Comparison of ENCODE assay signal across 34 mouse cellular contexts in genomic region chr4:13147681-13148080, GRCm38 (mm10).
DNase-seq lines count a peak whose midpoint lies in the region; ATAC-seq and TF ChIP-seq lines count a peak whose summit lies in the region.
"Had no signal": no experiment of that assay in that cellular context is flagged by ENCODE, and none has a peak within 500 bp of the region (broad histone marks: within the 10 kb centered on the region; RNA-seq: fewer than 3 reads in every experiment).

No protein-coding gene starts in this region.

- peaks cover 19% of the 10 kb centered on the region for H3K4me1 ChIP-seq in forebrain, embryonic 13.5 days
- H3K4me1 ChIP-seq in forebrain, embryonic 10.5 days, result no peaks in the 10 kb centered on the region
- H3K4me1 ChIP-seq: hindbrain, embryonic 10.5 days; kidney, embryonic 15.5 days; liver, embryonic 13.5 days had no signal

- TF ChIP-seq POLR2A in brain, embryonic 14.5 days (IDR thresholded peaks at IDR 0.05; ENCODE audit: borderline replicate concordance, extremely low read depth, insufficient read depth, insufficient read length, poor library complexity, severe bottlenecking), result no peak

- no peak overlapping the region for H3K4me2 ChIP-seq in forebrain, embryonic 13.5 days
- H3K4me2 ChIP-seq: kidney, embryonic 15.5 days; limb, embryonic 15.5 days; liver, embryonic 13.5 days; midbrain, embryonic 15.5 days; neural tube, embryonic 15.5 days had no signal

- no peak for DNase-seq in forebrain, embryonic 10.5 days (ENCODE audit: extremely low spot score, low spot score)
- DNase-seq in brain, embryonic 14.5 days (ENCODE audit: low read depth), result peak; percentile 67
- DNase-seq in cerebellum, adult 9-10 months, result peak; percentile 41
- peak; percentile 10 for DNase-seq in forelimb bud, embryonic 11.5 days (ENCODE audit: low read depth, low spot score)
- no peak for DNase-seq in layer of hippocampus, postnatal 14 days (ENCODE audit: low spot score in 2 of 2)
- DNase-seq in kidney, postnatal 10 days, result no peak
- DNase-seq: adrenal gland, postnatal 10 days; forebrain, postnatal 0 days; gastrocnemius, postnatal 14 days; heart, postnatal 14 days; kidney, adult 11 months; kidney, postnatal 36 days; layer of hippocampus, postnatal 36 days; liver, embryonic 13.5 days; lung, adult 18-20 months; lung, postnatal 10 days; right cerebral cortex, postnatal 25 days; spleen, adult 18-20 months; thymus, adult 18-20 months; thymus, postnatal 25 days had no signal

- no peak overlapping the region for H3K4me3 ChIP-seq in forebrain, embryonic 13.5 days
- H3K4me3 ChIP-seq in forebrain, embryonic 10.5 days, result no peak overlapping the region
- H3K4me3 ChIP-seq: erythroblast, embryonic 14.5 days; hindbrain, embryonic 10.5 days; hindbrain, embryonic 15.5 days; kidney, embryonic 15.5 days; layer of hippocampus, adult 2 months; limb, embryonic 10.5 days; limb, embryonic 15.5 days; liver, embryonic 13.5 days; midbrain, embryonic 15.5 days; neural tube, embryonic 15.5 days had no signal

- H3K27me3 ChIP-seq in forebrain, embryonic 13.5 days, result no peaks in the 10 kb centered on the region
- no peaks in the 10 kb centered on the region for H3K27me3 ChIP-seq in forebrain, embryonic 10.5 days (ENCODE audit: poor library complexity, severe bottlenecking)
- H3K27me3 ChIP-seq: hindbrain, embryonic 15.5 days; kidney, embryonic 15.5 days; limb, embryonic 15.5 days; liver, embryonic 13.5 days; midbrain, embryonic 15.5 days; neural tube, embryonic 15.5 days had no signal

- ATAC-seq in forebrain, embryonic 13.5 days, result 0 out of 2 replicates have a peak, but pooled peaks have one; percentile 48
- ATAC-seq: inflammation-experienced regulatory T-cells, adult 6 months; Patski had no signal

- WGBS in forebrain, embryonic 13.5 days, result 80% methylated on average over 1 of the region's 1 CpGs
- 65% methylated on average over 1 of the region's 1 CpGs for WGBS in forebrain, embryonic 10.5 days

- no peak overlapping the region for H3K27ac ChIP-seq in forebrain, embryonic 13.5 days
- H3K27ac ChIP-seq in forebrain, embryonic 10.5 days, result no peak overlapping the region
- H3K27ac ChIP-seq: hindbrain, embryonic 10.5 days; hindbrain, embryonic 15.5 days; kidney, embryonic 15.5 days; layer of hippocampus, adult 2 months; limb, embryonic 10.5 days; limb, embryonic 15.5 days; liver, embryonic 13.5 days; macrophage; midbrain, embryonic 15.5 days; neural tube, embryonic 15.5 days; stomach, postnatal 0 days had no signal

- no peak overlapping the region for H3K9ac ChIP-seq in forebrain, embryonic 13.5 days
- H3K9ac ChIP-seq: forebrain, postnatal 0 days; hindbrain, embryonic 15.5 days; kidney, embryonic 15.5 days; limb, embryonic 15.5 days; liver, embryonic 13.5 days; midbrain, embryonic 15.5 days; neural tube, embryonic 15.5 days had no signal

- TF ChIP-seq CTCF in brain, embryonic 14.5 days (IDR thresholded peaks at IDR 0.05; ENCODE audit: borderline replicate concordance, extremely low read depth, insufficient read depth, insufficient read length), result no peak

- no peaks in the 10 kb centered on the region for H3K9me3 ChIP-seq in forebrain, embryonic 13.5 days (replicated peaks)
- no peaks in the 10 kb centered on the region for H3K9me3 ChIP-seq in forebrain, embryonic 10.5 days
- H3K9me3 ChIP-seq: hindbrain, embryonic 10.5 days; hindbrain, embryonic 15.5 days; kidney, embryonic 15.5 days; limb, embryonic 10.5 days; limb, embryonic 15.5 days; liver, embryonic 13.5 days; midbrain, embryonic 15.5 days; neural tube, embryonic 15.5 days had no signal

- H3K36me3 ChIP-seq in forebrain, embryonic 13.5 days (ENCODE audit: poor library complexity, severe bottlenecking), result no peaks in the 10 kb centered on the region
- no peaks in the 10 kb centered on the region for H3K36me3 ChIP-seq in forebrain, embryonic 10.5 days (replicated peaks)
- H3K36me3 ChIP-seq: hindbrain, embryonic 10.5 days; hindbrain, embryonic 15.5 days; kidney, embryonic 15.5 days; limb, embryonic 10.5 days; limb, embryonic 15.5 days; liver, embryonic 13.5 days; midbrain, embryonic 15.5 days; neural tube, embryonic 15.5 days had no signal

Comparison
In these comparisons a context has a peak if more than half of its experiments do, and no peak if none do; other contexts are left out.
1. DNase-seq: peak in brain, embryonic 14.5 days (single experiment), cerebellum, adult 9-10 months (single experiment) and forelimb bud, embryonic 11.5 days (single experiment); none in forebrain, embryonic 10.5 days (single experiment), layer of hippocampus, postnatal 14 days (0 of 2) and kidney, postnatal 10 days (single experiment).